Mouse (Mus musculus) megakaryocyte, embryonic 14.5 days (primary cell): Measurements from ENCODE around the gene Acss2.

Source experiments
- FLI1 ChIP-seq: IDR thresholded peaks from 2 replicates; pipeline ENCODE4 v1.6.1; 2012; ENCODE audit warnings: low read length, inconsistent platforms, mixed read lengths
- GATA1 ChIP-seq: IDR thresholded peaks from 3 replicates; pipeline ENCODE4 v1.6.1; 2012; ENCODE audit warnings: mixed read lengths, low read length, inconsistent platforms, borderline replicate concordance

DNA sequence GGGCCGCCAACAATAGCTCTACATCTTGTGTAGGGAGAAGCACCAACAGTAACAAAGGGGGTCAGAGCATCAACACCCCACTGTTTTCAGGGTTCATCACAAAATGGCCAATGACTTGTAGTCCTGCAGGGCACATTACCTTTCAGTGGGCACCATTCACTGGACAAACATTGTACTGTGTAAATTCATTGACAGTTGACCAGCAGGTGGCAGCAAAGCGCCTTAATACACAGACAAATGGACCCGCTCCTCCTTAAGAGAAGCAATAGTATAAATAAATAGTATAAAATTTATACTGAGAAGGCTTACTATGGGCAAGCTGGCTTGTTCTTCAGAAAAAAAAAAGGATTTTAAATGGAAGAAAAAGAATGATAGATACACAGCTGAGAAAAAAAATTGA lies 35.7 kb upstream of the Acss2 start:
- TF ChIP-seq FLI1 (no peak), GATA1 (no peak)
